Mouse (Mus musculus) CH12.LX (cell line): ENCODE data around the gene Apold1. TPM values are rescaled to one million over a fixed set of nuclear protein-coding genes. Genes with fewer than 3 reads are reported as not detected.
A peak's percentile ranks its signal among the peaks of the same experiment; 100 is the strongest.

Source experiments
- DNase-seq: peaks from one replicate; pipeline ENCODE4 v3.0.0-alpha.2; 2013; ENCODE audit errors: extremely low read depth
- H3K27ac ChIP-seq: 2 replicates; pipeline ENCODE4 v1.5.1; 2012; ENCODE audit warnings: low read depth, mild to moderate bottlenecking, control low read depth, moderate library complexity; ENCODE audit not compliant: insufficient read depth
- H3K27me3 ChIP-seq: replicated peaks from 2 replicates; pipeline ENCODE3; 2012; ENCODE audit warnings: inconsistent platforms
- H3K36me3 ChIP-seq, 2 experiments: replicated peaks in 1 of 2; 2 replicates each; pipeline versions ENCODE3 to v1.6.1; 2012; ENCODE audit warnings: inconsistent platforms in 1 of 2, low read length in 1 of 2, mild to moderate bottlenecking in 1 of 2, mixed read lengths in 1 of 2, moderate library complexity in 1 of 2; ENCODE audit not compliant: control insufficient read depth in 1 of 2, insufficient read depth in 1 of 2
- H3K4me1 ChIP-seq, 2 experiments: 2 replicates each; pipeline ENCODE4 v1.6.1; 2012; ENCODE audit warnings: inconsistent platforms in 1 of 2, moderate library complexity in 1 of 2; ENCODE audit not compliant: insufficient read depth in 2 of 2, control insufficient read depth in 1 of 2
- H3K4me2 ChIP-seq: 2 replicates; pipeline ENCODE4 v1.6.1; 2012; ENCODE audit warnings: low read depth, mild to moderate bottlenecking, control low read depth; ENCODE audit not compliant: poor library complexity, insufficient read depth, severe bottlenecking
- H3K4me3 ChIP-seq, 3 experiments: fragments of 150-350 bp in 1 of 3; sonication (generic) in 1 of 3; replicated peaks in 1 of 3; 2 replicates each; pipeline versions ENCODE3 to v1.5.1; 2011 to 2012; ENCODE audit warnings: low read depth in 2 of 3, low read length in 2 of 3, mild to moderate bottlenecking in 2 of 3, moderate library complexity in 2 of 3, control low read depth in 1 of 3, improper control_type of control experiment in 1 of 3, inconsistent platforms in 1 of 3, mixed read lengths in 1 of 3; ENCODE audit not compliant: poor library complexity in 1 of 3
- H3K79me2 ChIP-seq: replicated peaks from 2 replicates; pipeline ENCODE4 v1.6.1; 2012; ENCODE audit warnings: mild to moderate bottlenecking, moderate library complexity; ENCODE audit not compliant: control insufficient read depth, poor library complexity, insufficient read depth, severe bottlenecking; ENCODE audit errors: extremely low read depth
- H3K9ac ChIP-seq: 2 replicates; pipeline ENCODE4 v1.6.1; 2012; ENCODE audit warnings: low read depth, mild to moderate bottlenecking, control low read depth, moderate library complexity; ENCODE audit not compliant: insufficient read depth
- H3K9me3 ChIP-seq: replicated peaks from 2 replicates; pipeline ENCODE3; 2012; ENCODE audit warnings: low read length, inconsistent platforms, mixed read lengths
- BHLHE40 ChIP-seq: IDR thresholded peaks from 2 replicates; pipeline ENCODE4 v1.6.1; 2011; ENCODE audit warnings: mild to moderate bottlenecking, low read depth, low read length, improper control_type of control experiment
- CHD1 ChIP-seq: IDR thresholded peaks from 2 replicates; pipeline ENCODE4 v1.6.1; 2012; ENCODE audit warnings: low read depth, low read length, improper control_type of control experiment, inconsistent platforms
- CHD2 ChIP-seq: IDR thresholded peaks from 2 replicates; pipeline ENCODE4 v1.6.1; 2011; ENCODE audit warnings: low read length, improper control_type of control experiment
- CTCF ChIP-seq, 2 experiments: IDR thresholded peaks in 1 of 2; conservative IDR thresholded peaks in 1 of 2; 2 replicates each; pipeline ENCODE4 v1.5.1; 2011 to 2012; ENCODE audit warnings: low read depth in 2 of 2, low read length in 2 of 2, improper control_type of control experiment in 1 of 2, inconsistent platforms in 1 of 2, mild to moderate bottlenecking in 1 of 2, moderate library complexity in 1 of 2
- E2F4 ChIP-seq: IDR thresholded peaks from 2 replicates; pipeline ENCODE4 v1.6.1; 2011; ENCODE audit warnings: low read depth, low read length, improper control_type of control experiment; ENCODE audit not compliant: insufficient replicate concordance
- ELF1 ChIP-seq: IDR thresholded peaks from 2 replicates; pipeline ENCODE4 v1.6.1; 2014; ENCODE audit warnings: low read depth, mild to moderate bottlenecking, inconsistent platforms, low read length, improper control_type of control experiment
- GABPA ChIP-seq: IDR thresholded peaks from 2 replicates; pipeline ENCODE4 v1.6.1; 2012; ENCODE audit warnings: low read depth, low read length, improper control_type of control experiment, inconsistent platforms; ENCODE audit not compliant: insufficient replicate concordance
- HCFC1 ChIP-seq: IDR thresholded peaks from 2 replicates; pipeline ENCODE4 v1.6.1; 2012; ENCODE audit warnings: low read depth, mild to moderate bottlenecking, inconsistent platforms, low read length, improper control_type of control experiment
- IRF4 ChIP-seq: IDR thresholded peaks from 2 replicates; pipeline ENCODE4 v1.6.1; 2014; ENCODE audit warnings: low read depth, mild to moderate bottlenecking, inconsistent platforms, low read length, improper control_type of control experiment
- JUND ChIP-seq: conservative IDR thresholded peaks from 2 replicates; pipeline ENCODE4 v1.6.1; 2011; ENCODE audit warnings: low read depth, low read length, improper control_type of control experiment
- MAZ ChIP-seq: IDR thresholded peaks from 2 replicates; pipeline ENCODE4 v1.6.1; 2012; ENCODE audit warnings: low read depth, mild to moderate bottlenecking, inconsistent platforms, low read length, improper control_type of control experiment, moderate library complexity
- MXI1 ChIP-seq: IDR thresholded peaks from 2 replicates; pipeline ENCODE4 v1.6.1; 2011; ENCODE audit warnings: mild to moderate bottlenecking, low read depth, low read length, improper control_type of control experiment
- NELFE ChIP-seq: IDR thresholded peaks from 2 replicates; pipeline ENCODE4 v1.6.1; 2011; ENCODE audit warnings: low read depth, low read length, improper control_type of control experiment
- NRF1 ChIP-seq: IDR thresholded peaks from 2 replicates; pipeline ENCODE4 v1.6.1; 2014; ENCODE audit warnings: low read depth, mild to moderate bottlenecking, inconsistent platforms, low read length, improper control_type of control experiment, moderate library complexity
- PAX5 ChIP-seq: IDR thresholded peaks from 2 replicates; pipeline ENCODE4 v1.6.1; 2012; ENCODE audit warnings: low read length, inconsistent platforms, mixed read lengths
- POLR2AphosphoS2 ChIP-seq: IDR thresholded peaks from 2 replicates; pipeline ENCODE4 v1.6.1; 2011; ENCODE audit warnings: low read depth, low read length, improper control_type of control experiment
- RAD21 ChIP-seq: IDR thresholded peaks from 2 replicates; pipeline ENCODE4 v1.6.1; 2011; ENCODE audit warnings: low read depth, mild to moderate bottlenecking, low read length, improper control_type of control experiment, moderate library complexity
- SIN3A ChIP-seq: IDR thresholded peaks from 2 replicates; pipeline ENCODE4 v1.6.1; 2012; ENCODE audit warnings: low read length, improper control_type of control experiment, inconsistent platforms
- SMC3 ChIP-seq: IDR thresholded peaks from 2 replicates; pipeline ENCODE4 v1.6.1; 2011; ENCODE audit warnings: low read depth, low read length, improper control_type of control experiment
- TBP ChIP-seq: conservative IDR thresholded peaks from 2 replicates; pipeline ENCODE4 v1.6.1; 2011; ENCODE audit warnings: low read depth, low read length, improper control_type of control experiment
- TCF12 ChIP-seq: IDR thresholded peaks from 2 replicates; pipeline ENCODE4 v1.6.1; 2014; ENCODE audit warnings: low read depth, mild to moderate bottlenecking, inconsistent platforms, low read length, improper control_type of control experiment
- USF1 ChIP-seq: IDR thresholded peaks from 2 replicates; pipeline ENCODE4 v1.6.1; 2014; ENCODE audit warnings: low read depth, mild to moderate bottlenecking, inconsistent platforms, low read length, improper control_type of control experiment
- ZC3H11A ChIP-seq: IDR thresholded peaks from 2 replicates; pipeline ENCODE4 v1.6.1; 2012; ENCODE audit warnings: low read depth, mild to moderate bottlenecking, inconsistent platforms, low read length, improper control_type of control experiment
- ZNF384 ChIP-seq: IDR thresholded peaks from 2 replicates; pipeline ENCODE4 v1.6.1; 2012; ENCODE audit warnings: low read depth, low read length, improper control_type of control experiment, inconsistent platforms
- dilution Hi-C: fragments of 300-500 bp; cut with MboI; formaldehyde crosslinking; loops from 2 replicates; pipeline ENCODE4 v1.14.3; 2020; ENCODE audit warnings: low sequenced_read_pairs; ENCODE audit not compliant: extremely low pct_unique_long_range_greater_than_20kb, extremely low pct_ligation_motif_present
- in situ Hi-C: fragments of 300-500 bp; cut with MboI; formaldehyde crosslinking; loops from 3 replicates; pipeline ENCODE4 v1.14.3; 2019; ENCODE audit warnings: low sequenced_read_pairs, low pct_ligation_motif_present, low pct_unique_long_range_greater_than_20kb, mixed read lengths
- polyA plus RNA-seq: library from polyadenylated mRNA; unstranded; fragments of >175 nt; gene quantifications from 2 replicates; pipeline ENCODE4 v1.2.1, GENCODE M21; 2012; ENCODE audit warnings: low read depth; ENCODE audit not compliant: insufficient read length
- total RNA-seq, 2 experiments: library from RNA; depleted of rRNA; stranded (reverse); fragments of 300-350 nt in 1 of 2; fragments of >200 nt in 1 of 2; gene quantifications; 2 replicates each; pipeline ENCODE4 v1.2.3; 2012 to 2014

Apold1 gene
- total and polyA plus RNA-seq, 3 experiments = 1.0 to 3.1 (median 2.7) TPM

- in situ Hi-C loops (no loop called here), dilution Hi-C loops (no loop called here)
- no peaks in the 10 kb centered on the region for H3K9me3 ChIP-seq
- H3K9ac ChIP-seq = no peak overlapping the region
- H3K79me2 ChIP-seq = no peaks in the 10 kb centered on the region; the same call in 1 of the 2 replicates
- H3K36me3 ChIP-seq = peaks cover 22 to 56% of the 10 kb centered on the region in 2 experiments
- no peaks in the 10 kb centered on the region for H3K27me3 ChIP-seq
- no peak for DNase-seq
- no peak overlapping the region for H3K4me2 ChIP-seq
- TF ChIP-seq USF1 (no peak), ELF1 (no peak), GABPA (no peak), NRF1 (no peak), CTCF (conservative IDR thresholded peaks at IDR 0.05 in 1 of 2, IDR thresholded peaks at IDR 0.05 in 1 of 2; ENCODE audit: low read depth in 2 of 2, low read length in 2 of 2) (peak in 1 of 2 experiments; percentile 38; a peak in 3 of 4 replicates), RAD21 (peak; percentile 23)
- H3K4me1 ChIP-seq = no peaks in the 10 kb centered on the region
- no peak overlapping the region for H3K4me3 ChIP-seq
- H3K27ac ChIP-seq = no peak overlapping the region
These were observed 25.1 kb upstream of the Apold1 start for GRCm38 (mm10) chr6:134956388-134956787.

GRCm38 (mm10) chr6:134961286-134961685 is 20.2 kb upstream of the Apold1 start:
- Histone ChIP-seq H3K27ac (no peak overlapping the region), H3K36me3 (peaks cover 3 to 23% of the 10 kb centered on the region in 2 experiments), H3K9ac (no peak overlapping the region), H3K4me2 (no peak overlapping the region), H3K79me2 (no peaks in the 10 kb centered on the region), H3K4me1 (peaks cover 0 to 7% of the 10 kb centered on the region in 2 experiments; a peak in 2 of 4 replicates), H3K27me3 (no peaks in the 10 kb centered on the region), H3K9me3 (peaks cover 7% of the 10 kb centered on the region), H3K4me3 (no peak overlapping the region)
- DNase-seq = no peak
- in situ Hi-C loops (no loop called here), dilution Hi-C loops (no loop called here)
- TF ChIP-seq CTCF (conservative IDR thresholded peaks at IDR 0.05 in 1 of 2, IDR thresholded peaks at IDR 0.05 in 1 of 2; ENCODE audit: low read depth in 2 of 2, low read length in 2 of 2) = no peak
- no peak for TF ChIP-seq CHD2
- TF ChIP-seq ZC3H11A = no peak
- TF ChIP-seq NELFE = no peak
- no peak for TF ChIP-seq PAX5
- no peak for TF ChIP-seq BHLHE40
- TF ChIP-seq TBP = no peak
- TF ChIP-seq POLR2AphosphoS2 = no peak
- no peak for TF ChIP-seq E2F4
- TF ChIP-seq SIN3A = no peak
- no peak for TF ChIP-seq HCFC1
- no peak for TF ChIP-seq CHD1
- TF ChIP-seq RAD21 = no peak
- TF ChIP-seq IRF4 = no peak
- TF ChIP-seq SMC3 = no peak
- no peak for TF ChIP-seq JUND
- no peak for TF ChIP-seq MAZ
- no peak for TF ChIP-seq ZNF384
- no peak for TF ChIP-seq TCF12
- no peak for TF ChIP-seq MXI1
